Mouse (Mus musculus) ES-Bruce4 (cell line): ENCODE measurements around the gene Fhdc1. TPM values are rescaled to one million over a fixed set of nuclear protein-coding genes. Genes with fewer than 3 reads are reported as not detected.

Experiments
- H3K27ac ChIP-seq: 2 replicates; pipeline ENCODE4 v1.5.1; 2012; ENCODE audit warnings: low read length, inconsistent platforms; ENCODE audit not compliant: insufficient read depth
- H3K27me3 ChIP-seq: 2 replicates; pipeline ENCODE4 v1.6.1; 2012; ENCODE audit warnings: mild to moderate bottlenecking, low read length, inconsistent platforms; ENCODE audit not compliant: control insufficient read depth, poor library complexity, insufficient read depth, severe bottlenecking
- H3K36me3 ChIP-seq: 2 replicates; pipeline ENCODE4 v1.6.1; 2012; ENCODE audit warnings: inconsistent platforms, mild to moderate bottlenecking, low read length, moderate library complexity; ENCODE audit not compliant: control insufficient read depth, poor library complexity, insufficient read depth, severe bottlenecking
- H3K4me1 ChIP-seq: one replicate; pipeline ENCODE4 v1.8.1; 2011; ENCODE audit warnings: low read length; ENCODE audit not compliant: control insufficient read depth, insufficient read depth
- H3K4me3 ChIP-seq: 2 replicates; pipeline ENCODE4 v1.5.1; 2011; ENCODE audit warnings: low read depth, mild to moderate bottlenecking, low read length
- H3K9ac ChIP-seq: 2 replicates; pipeline ENCODE4 v1.6.1; 2012; ENCODE audit warnings: low read depth, mild to moderate bottlenecking, inconsistent platforms; ENCODE audit not compliant: poor library complexity, severe bottlenecking
- H3K9me3 ChIP-seq: replicated peaks from 2 replicates; pipeline ENCODE4 v1.6.1; 2012; ENCODE audit warnings: mild to moderate bottlenecking, low read length, inconsistent platforms; ENCODE audit not compliant: control insufficient read depth, poor library complexity, insufficient read depth, severe bottlenecking
- CTCF ChIP-seq: IDR thresholded peaks from one replicate; pipeline ENCODE4 v1.8.1; 2011; ENCODE audit warnings: low read depth, low read length
- EP300 ChIP-seq: IDR thresholded peaks from 2 replicates; pipeline ENCODE4 v1.6.1; 2011; ENCODE audit warnings: low read depth, low read length; ENCODE audit not compliant: insufficient read depth
- POLR2A ChIP-seq: IDR thresholded peaks from one replicate; pipeline ENCODE4 v1.8.1; 2011; ENCODE audit warnings: low read length; ENCODE audit not compliant: insufficient read depth
- polyA plus RNA-seq: library from polyadenylated mRNA; stranded (reverse); fragments of >200 nt; gene quantifications from 2 replicates; pipeline ENCODE4 v1.2.4, GENCODE M21; 2011; ENCODE audit warnings: low read depth; ENCODE audit not compliant: missing spikeins, insufficient read depth, insufficient read length

Gene Fhdc1
- polyA plus RNA-seq, 1 experiment: 1.8 TPM

GRCm38 (mm10) chr3:84472527-84472926 lies 7.7 kb downstream of the Fhdc1 start:
- Histone ChIP-seq H3K9ac (no peak overlapping the region), H3K27me3 (no peaks in the 10 kb centered on the region), H3K36me3 (no peaks in the 10 kb centered on the region), H3K4me3 (no peak overlapping the region), H3K27ac (no peak overlapping the region), H3K9me3 (no peaks in the 10 kb centered on the region), H3K4me1 (no peaks in the 10 kb centered on the region)
- TF ChIP-seq EP300 (no peak), CTCF (no peak), POLR2A (no peak)

- Histone ChIP-seq H3K36me3 (no peaks in the 10 kb centered on the region), H3K27ac (no peak overlapping the region), H3K9me3 (no peaks in the 10 kb centered on the region), H3K9ac (no peak overlapping the region), H3K4me3 (no peak overlapping the region), H3K27me3 (no peaks in the 10 kb centered on the region), H3K4me1 (no peaks in the 10 kb centered on the region)
- TF ChIP-seq CTCF (no peak), EP300 (no peak), POLR2A (no peak)
These were observed 9.1 kb downstream of the Fhdc1 start for GRCm38 (mm10) chr3:84471146-84471545.

GRCm38 (mm10) chr3:84468111-84468453 lies 12.1 kb downstream of the Fhdc1 start:
- TF ChIP-seq EP300 (no peak), POLR2A (no peak), CTCF (no peak)
- no peaks in the 10 kb centered on the region for H3K36me3 ChIP-seq
- no peaks in the 10 kb centered on the region for H3K27me3 ChIP-seq
- no peaks in the 10 kb centered on the region for H3K9me3 ChIP-seq
- H3K27ac ChIP-seq: no peak overlapping the region
- no peak overlapping the region for H3K9ac ChIP-seq
- H3K4me1 ChIP-seq: no peaks in the 10 kb centered on the region
- no peak overlapping the region for H3K4me3 ChIP-seq

- TF ChIP-seq CTCF (no peak), POLR2A (no peak), EP300 (no peak)
- no peak overlapping the region for H3K9ac ChIP-seq
These were observed 12.7 kb downstream of the Fhdc1 start for GRCm38 (mm10) chr3:84467419-84468110.

GRCm38 (mm10) chr3:84465822-84466500 lies 14.3 kb downstream of the Fhdc1 start:
- Histone ChIP-seq H3K9me3 (no peaks in the 10 kb centered on the region), H3K4me3 (no peak overlapping the region), H3K27me3 (no peaks in the 10 kb centered on the region), H3K4me1 (no peaks in the 10 kb centered on the region), H3K9ac (no peak overlapping the region), H3K27ac (no peak overlapping the region), H3K36me3 (no peaks in the 10 kb centered on the region)
- no peak for TF ChIP-seq POLR2A
- TF ChIP-seq CTCF: no peak
- TF ChIP-seq EP300: no peak

More at GRCm38 (mm10) chr3:84467419-84468110, 12.7 kb downstream of the Fhdc1 start:
- H3K36me3 ChIP-seq: no peaks in the 10 kb centered on the region
- H3K4me3 ChIP-seq: no peak overlapping the region
- no peaks in the 10 kb centered on the region for H3K4me1 ChIP-seq
- H3K27me3 ChIP-seq: no peaks in the 10 kb centered on the region
- H3K9me3 ChIP-seq: no peaks in the 10 kb centered on the region
- H3K27ac ChIP-seq: no peak overlapping the region

GRCm38 (mm10) chr3:84461687-84462086 lies 18.5 kb downstream of the Fhdc1 start:
- Histone ChIP-seq H3K9ac (no peak overlapping the region), H3K9me3 (no peaks in the 10 kb centered on the region), H3K4me1 (no peaks in the 10 kb centered on the region), H3K36me3 (no peaks in the 10 kb centered on the region), H3K27me3 (no peaks in the 10 kb centered on the region), H3K27ac (no peak overlapping the region), H3K4me3 (no peak overlapping the region)
- TF ChIP-seq POLR2A (no peak), CTCF (no peak), EP300 (no peak)
